Mouse (Mus musculus): Measurements from ENCODE around the gene Ceacam9. TPM values are rescaled to one million over a fixed set of nuclear protein-coding genes. Genes with fewer than 3 reads are reported as not detected.

Ceacam9 gene
- polyA plus RNA-seq, 1 experiment = not detected

- H3K36me3 ChIP-seq (ENCODE audit: control insufficient read depth, insufficient read depth, low read length) = no peaks in the 10 kb centered on the region
- WGBS = 84% methylated on average over 4 of the region's 4 CpGs
- H3K27me3 ChIP-seq (replicated peaks; ENCODE audit: control insufficient read depth, insufficient read depth, low read length) = no peaks in the 10 kb centered on the region
- no peaks in the 10 kb centered on the region for H3K4me1 ChIP-seq (ENCODE audit: control insufficient read depth, insufficient read depth, low read length)
- H3K27ac ChIP-seq (ENCODE audit: insufficient read depth, low read depth, low read length) = no peak overlapping the region
- H3K4me3 ChIP-seq (ENCODE audit: insufficient read depth, low read depth, low read length) = no peak overlapping the region
- DNase-seq = no peak
- TF ChIP-seq POLR2A (IDR thresholded peaks at IDR 0.05; ENCODE audit: low read depth, low read length) = no peak
- no peak for TF ChIP-seq CTCF (conservative IDR thresholded peaks at IDR 0.05; ENCODE audit: insufficient read depth, insufficient read length, low read depth, low read length)
Observed at GRCm38 (mm10) chr7:16745373-16745772, 23.6 kb downstream of the Ceacam9 start.

- H3K27ac ChIP-seq (ENCODE audit: insufficient read depth, low read depth, low read length) = no peak overlapping the region
- H3K4me1 ChIP-seq (ENCODE audit: control insufficient read depth, insufficient read depth, low read length) = no peaks in the 10 kb centered on the region
- H3K27me3 ChIP-seq (replicated peaks; ENCODE audit: control insufficient read depth, insufficient read depth, low read length) = no peaks in the 10 kb centered on the region
- H3K36me3 ChIP-seq (ENCODE audit: control insufficient read depth, insufficient read depth, low read length) = no peaks in the 10 kb centered on the region
- H3K4me3 ChIP-seq (ENCODE audit: insufficient read depth, low read depth, low read length) = no peak overlapping the region
- TF ChIP-seq POLR2A (IDR thresholded peaks at IDR 0.05; ENCODE audit: low read depth, low read length) (no peak), CTCF (conservative IDR thresholded peaks at IDR 0.05; ENCODE audit: insufficient read depth, insufficient read length, low read depth, low read length) (peak; percentile 48)
- peak; percentile 66 for DNase-seq
- WGBS = 65% methylated on average over 3 of the region's 3 CpGs
Observed at GRCm38 (mm10) chr7:16746093-16746492, 24.4 kb downstream of the Ceacam9 start.

- Histone ChIP-seq H3K27ac (ENCODE audit: insufficient read depth, low read depth, low read length) (no peak overlapping the region), H3K27me3 (replicated peaks; ENCODE audit: control insufficient read depth, insufficient read depth, low read length) (no peaks in the 10 kb centered on the region), H3K36me3 (ENCODE audit: control insufficient read depth, insufficient read depth, low read length) (no peaks in the 10 kb centered on the region), H3K4me3 (ENCODE audit: insufficient read depth, low read depth, low read length) (no peak overlapping the region), H3K4me1 (ENCODE audit: control insufficient read depth, insufficient read depth, low read length) (no peaks in the 10 kb centered on the region)
- WGBS = 91% methylated on average over 6 of the region's 6 CpGs
- TF ChIP-seq CTCF (conservative IDR thresholded peaks at IDR 0.05; ENCODE audit: insufficient read depth, insufficient read length, low read depth, low read length) (no peak), POLR2A (IDR thresholded peaks at IDR 0.05; ENCODE audit: low read depth, low read length) (no peak)
- DNase-seq = no peak
Observed at GRCm38 (mm10) chr7:16747656-16748055, 25.9 kb downstream of the Ceacam9 start.

GRCm38 (mm10) chr7:16752016-16752415, 30.3 kb downstream of the Ceacam9 start:
- no peak overlapping the region for H3K4me3 ChIP-seq (ENCODE audit: insufficient read depth, low read depth, low read length)
- WGBS = 80% methylated on average over 12 of the region's 12 CpGs
- no peak overlapping the region for H3K27ac ChIP-seq (ENCODE audit: insufficient read depth, low read depth, low read length)
- H3K36me3 ChIP-seq (ENCODE audit: control insufficient read depth, insufficient read depth, low read length) = no peaks in the 10 kb centered on the region
- no peaks in the 10 kb centered on the region for H3K27me3 ChIP-seq (replicated peaks; ENCODE audit: control insufficient read depth, insufficient read depth, low read length)
- DNase-seq = no peak
- no peak for TF ChIP-seq CTCF (conservative IDR thresholded peaks at IDR 0.05; ENCODE audit: insufficient read depth, insufficient read length, low read depth, low read length)
- TF ChIP-seq POLR2A (IDR thresholded peaks at IDR 0.05; ENCODE audit: low read depth, low read length) = no peak
- no peaks in the 10 kb centered on the region for H3K4me1 ChIP-seq (ENCODE audit: control insufficient read depth, insufficient read depth, low read length)

- no peak overlapping the region for H3K4me3 ChIP-seq (ENCODE audit: insufficient read depth, low read depth, low read length)
- peak; percentile 66 for DNase-seq
- 57% methylated on average over 17 of the region's 17 CpGs for WGBS
- H3K27me3 ChIP-seq (replicated peaks; ENCODE audit: control insufficient read depth, insufficient read depth, low read length) = no peaks in the 10 kb centered on the region
- H3K4me1 ChIP-seq (ENCODE audit: control insufficient read depth, insufficient read depth, low read length) = no peaks in the 10 kb centered on the region
- no peak for TF ChIP-seq CTCF (conservative IDR thresholded peaks at IDR 0.05; ENCODE audit: insufficient read depth, insufficient read length, low read depth, low read length)
- no peak for TF ChIP-seq POLR2A (IDR thresholded peaks at IDR 0.05; ENCODE audit: low read depth, low read length)
- H3K27ac ChIP-seq (ENCODE audit: insufficient read depth, low read depth, low read length) = no peak overlapping the region
- no peaks in the 10 kb centered on the region for H3K36me3 ChIP-seq (ENCODE audit: control insufficient read depth, insufficient read depth, low read length)
Observed at GRCm38 (mm10) chr7:16755362-16756017, 33.8 kb downstream of the Ceacam9 start.

- Histone ChIP-seq H3K36me3 (ENCODE audit: control insufficient read depth, insufficient read depth, low read length) (no peaks in the 10 kb centered on the region), H3K4me3 (ENCODE audit: insufficient read depth, low read depth, low read length) (no peak overlapping the region), H3K27me3 (replicated peaks; ENCODE audit: control insufficient read depth, insufficient read depth, low read length) (no peaks in the 10 kb centered on the region), H3K4me1 (ENCODE audit: control insufficient read depth, insufficient read depth, low read length) (no peaks in the 10 kb centered on the region), H3K27ac (ENCODE audit: insufficient read depth, low read depth, low read length) (no peak overlapping the region)
- WGBS = 84% methylated on average over 11 of the region's 11 CpGs
- DNase-seq = no peak
- TF ChIP-seq POLR2A (IDR thresholded peaks at IDR 0.05; ENCODE audit: low read depth, low read length) (no peak), CTCF (conservative IDR thresholded peaks at IDR 0.05; ENCODE audit: insufficient read depth, insufficient read length, low read depth, low read length) (no peak)
Observed at GRCm38 (mm10) chr7:16758872-16759574, 37.3 kb downstream of the Ceacam9 start.

- H3K27ac ChIP-seq (ENCODE audit: insufficient read depth, low read depth, low read length) = peak overlapping the region; percentile 53
- H3K4me3 ChIP-seq (ENCODE audit: insufficient read depth, low read depth, low read length) = no peak overlapping the region
- no peaks in the 10 kb centered on the region for H3K27me3 ChIP-seq (replicated peaks; ENCODE audit: control insufficient read depth, insufficient read depth, low read length)
- H3K4me1 ChIP-seq (ENCODE audit: control insufficient read depth, insufficient read depth, low read length) = no peaks in the 10 kb centered on the region
- DNase-seq = peak; percentile 60
- WGBS = 38% methylated on average over 8 of the region's 8 CpGs
- no peaks in the 10 kb centered on the region for H3K36me3 ChIP-seq (ENCODE audit: control insufficient read depth, insufficient read depth, low read length)
- TF ChIP-seq CTCF (conservative IDR thresholded peaks at IDR 0.05; ENCODE audit: insufficient read depth, insufficient read length, low read depth, low read length) (no peak), POLR2A (IDR thresholded peaks at IDR 0.05; ENCODE audit: low read depth, low read length) (no peak)
Observed at GRCm38 (mm10) chr7:16760292-16760691, 38.6 kb downstream of the Ceacam9 start.
